Mouse (Mus musculus) forebrain, embryonic 15.5 days (tissue): ENCODE results near the gene Odf3. TPM values are rescaled to one million over a fixed set of nuclear protein-coding genes. Genes with fewer than 3 reads are reported as not detected.

ENCODE experiments used
- ATAC-seq: fragments of 200-750 bp; cut with Nextera tagmentation; replicated peaks from 2 replicates; pipeline ENCODE4 v1.8.0; 2017; ENCODE audit warnings: mild to moderate bottlenecking, moderate TSS enrichment, moderate library complexity
- H3K27ac ChIP-seq: fragments of 300-500 bp; sonication (generic); replicated peaks from 2 replicates; pipeline ENCODE4 v1.5.1; 2015; ENCODE audit warnings: mild to moderate bottlenecking, inconsistent platforms
- H3K27me3 ChIP-seq: fragments of 300-500 bp; sonication (generic); 2 replicates; pipeline ENCODE4 v1.6.1; 2015; ENCODE audit warnings: inconsistent platforms
- H3K36me3 ChIP-seq: fragments of 300-500 bp; sonication (generic); 2 replicates; pipeline ENCODE4 v1.6.1; 2015; ENCODE audit warnings: mild to moderate bottlenecking, inconsistent platforms
- H3K4me1 ChIP-seq: fragments of 300-500 bp; sonication (generic); 2 replicates; pipeline ENCODE4 v1.6.1; 2015; ENCODE audit warnings: inconsistent platforms
- H3K4me2 ChIP-seq: fragments of 300-500 bp; sonication (generic); replicated peaks from 2 replicates; pipeline ENCODE4 v1.6.1; 2015; ENCODE audit warnings: mild to moderate bottlenecking, inconsistent platforms
- H3K4me3 ChIP-seq: fragments of 300-500 bp; sonication (generic); 2 replicates; pipeline ENCODE4 v1.5.1; 2015; ENCODE audit warnings: mild to moderate bottlenecking, inconsistent platforms
- H3K9ac ChIP-seq: fragments of 300-500 bp; sonication (generic); replicated peaks from 2 replicates; pipeline ENCODE4 v1.6.1; 2015; ENCODE audit warnings: mild to moderate bottlenecking, inconsistent platforms
- H3K9me3 ChIP-seq: fragments of 300-500 bp; sonication (generic); 2 replicates; pipeline ENCODE4 v1.6.1; 2016; ENCODE audit warnings: inconsistent platforms
- WGBS: fragments of 180-500 bp; shearing (Covaris S2); methylation state at CpG from one replicate; pipeline ENCODE4 v1.1.7; 2015; ENCODE audit warnings: mixed read lengths; 5-methylcytosine and 5-hydroxymethylcytosine counted together
- polyA plus RNA-seq: library from polyadenylated mRNA; unstranded; fragments of >200 nt; fragmentation: Nextera tagmentation; extraction: Ambion mirVana; gene quantifications from 2 replicates; pipeline ENCODE4 v1.2.1, GENCODE M21; 2015

Odf3 gene
- polyA plus RNA-seq, 1 experiment from 2014 or later: 0.10 TPM

GRCm38 (mm10) chr7:140846676-140847075 is 929 bp upstream of the Odf3 start:
- Histone ChIP-seq H3K4me2 (no peak overlapping the region), H3K9ac (no peak overlapping the region), H3K36me3 (peaks cover 3% of the 10 kb centered on the region; the same call in 1 of the 2 replicates), H3K4me3 (no peak overlapping the region), H3K27me3 (peaks cover 3% of the 10 kb centered on the region; the same call in 1 of the 2 replicates), H3K4me1 (peaks cover 3% of the 10 kb centered on the region; the same call in 1 of the 2 replicates), H3K9me3 (no peaks in the 10 kb centered on the region), H3K27ac (no peak overlapping the region)
- no peak for ATAC-seq
- WGBS: 84% methylated on average over 10 of the region's 10 CpGs

GRCm38 (mm10) chr7:140848591-140848990 is 986 bp downstream of the Odf3 start:
- 89% methylated on average over 10 of the region's 10 CpGs for WGBS
- no peaks in the 10 kb centered on the region; the same call in 1 of the 2 replicates for H3K27me3 ChIP-seq
- peaks cover 3% of the 10 kb centered on the region; the same call in 1 of the 2 replicates for H3K4me1 ChIP-seq
- no peak overlapping the region for H3K4me3 ChIP-seq
- H3K4me2 ChIP-seq: no peak overlapping the region
- no peak overlapping the region for H3K9ac ChIP-seq
- no peaks in the 10 kb centered on the region for H3K9me3 ChIP-seq
- ATAC-seq: no peak
- H3K27ac ChIP-seq: no peak overlapping the region
- peaks cover 20% of the 10 kb centered on the region for H3K36me3 ChIP-seq

GRCm38 (mm10) chr7:140851916-140852315 is 4.3 kb downstream of the Odf3 start:
- Histone ChIP-seq H3K4me1 (peaks cover 13% of the 10 kb centered on the region), H3K27me3 (no peaks in the 10 kb centered on the region), H3K36me3 (peaks cover 27% of the 10 kb centered on the region), H3K9ac (no peak overlapping the region), H3K27ac (no peak overlapping the region), H3K4me2 (no peak overlapping the region), H3K4me3 (no peak overlapping the region), H3K9me3 (no peaks in the 10 kb centered on the region)
- WGBS: 93% methylated on average over 4 of the region's 4 CpGs
- ATAC-seq: no peak

GRCm38 (mm10) chr7:140853386-140853785 is 5.8 kb downstream of the Odf3 start:
- Histone ChIP-seq H3K36me3 (peaks cover 27% of the 10 kb centered on the region), H3K27ac (no peak overlapping the region), H3K9ac (no peak overlapping the region), H3K27me3 (no peaks in the 10 kb centered on the region), H3K4me2 (no peak overlapping the region), H3K4me3 (no peak overlapping the region), H3K9me3 (no peaks in the 10 kb centered on the region), H3K4me1 (peaks cover 18% of the 10 kb centered on the region)
- ATAC-seq: no peak
- WGBS: 84% methylated on average over 9 of the region's 9 CpGs

- 93% methylated on average over 18 of the region's 18 CpGs for WGBS
- Histone ChIP-seq H3K9ac (no peak overlapping the region), H3K36me3 (peaks cover 29% of the 10 kb centered on the region), H3K9me3 (no peaks in the 10 kb centered on the region), H3K4me3 (no peak overlapping the region), H3K4me1 (peaks cover 29% of the 10 kb centered on the region), H3K27me3 (no peaks in the 10 kb centered on the region), H3K27ac (no peak overlapping the region), H3K4me2 (no peak overlapping the region)
- no peak for ATAC-seq
Observed at GRCm38 (mm10) chr7:140854483-140854882, 6.9 kb downstream of the Odf3 start.

DNA sequence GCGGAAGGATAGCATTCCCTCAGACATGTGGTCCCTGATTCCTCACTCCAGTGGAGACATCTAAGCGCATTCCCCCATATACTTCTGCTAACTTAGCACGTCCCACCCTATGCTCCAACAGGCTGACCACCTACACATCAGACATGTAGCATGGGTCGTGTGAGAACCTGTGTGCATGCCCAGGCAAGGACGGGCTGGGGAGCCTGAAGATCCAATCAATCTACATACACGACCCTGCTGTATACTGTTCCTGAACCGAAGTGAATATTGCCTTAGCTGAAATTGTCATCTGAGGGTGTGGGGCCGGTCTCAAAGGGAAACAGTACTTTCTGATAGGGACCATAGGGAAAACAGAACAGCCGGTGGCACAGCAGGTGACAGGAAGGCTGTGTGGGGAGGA is 7.6 kb downstream of the Odf3 start:
- peak overlapping the region; percentile 78 for H3K9ac ChIP-seq
- H3K4me2 ChIP-seq: peak overlapping the region; percentile 86
- H3K4me3 ChIP-seq: peak overlapping the region; percentile 68
- peaks cover 32% of the 10 kb centered on the region for H3K4me1 ChIP-seq
- no peaks in the 10 kb centered on the region for H3K27me3 ChIP-seq
- no peak overlapping the region for H3K27ac ChIP-seq
- 79% methylated on average over 9 of the region's 9 CpGs for WGBS
- ATAC-seq: no peak
- no peaks in the 10 kb centered on the region for H3K9me3 ChIP-seq
- peaks cover 32% of the 10 kb centered on the region for H3K36me3 ChIP-seq

GRCm38 (mm10) chr7:140855860-140856784 is 8.5 kb downstream of the Odf3 start, which contains the start of gene Gm45785:
Gene Gm45785, minus strand, starts transcription at chr7:140856331.
- peaks cover 38% of the 10 kb centered on the region for H3K36me3 ChIP-seq
- WGBS: 2% methylated on average over 51 of the region's 51 CpGs
- H3K4me2 ChIP-seq: peak within 1 kb of the TSS; percentile 86
- H3K9ac ChIP-seq: peak within 1 kb of the TSS; percentile 78
- no peaks in the 10 kb centered on the region for H3K9me3 ChIP-seq
- H3K4me1 ChIP-seq: peaks cover 32% of the 10 kb centered on the region
- H3K27ac ChIP-seq: peak within 1 kb of the TSS; percentile 92
- H3K27me3 ChIP-seq: no peaks in the 10 kb centered on the region
- ATAC-seq: peak; percentile 75
- H3K4me3 ChIP-seq: peak within 1 kb of the TSS; percentile 68

DNA sequence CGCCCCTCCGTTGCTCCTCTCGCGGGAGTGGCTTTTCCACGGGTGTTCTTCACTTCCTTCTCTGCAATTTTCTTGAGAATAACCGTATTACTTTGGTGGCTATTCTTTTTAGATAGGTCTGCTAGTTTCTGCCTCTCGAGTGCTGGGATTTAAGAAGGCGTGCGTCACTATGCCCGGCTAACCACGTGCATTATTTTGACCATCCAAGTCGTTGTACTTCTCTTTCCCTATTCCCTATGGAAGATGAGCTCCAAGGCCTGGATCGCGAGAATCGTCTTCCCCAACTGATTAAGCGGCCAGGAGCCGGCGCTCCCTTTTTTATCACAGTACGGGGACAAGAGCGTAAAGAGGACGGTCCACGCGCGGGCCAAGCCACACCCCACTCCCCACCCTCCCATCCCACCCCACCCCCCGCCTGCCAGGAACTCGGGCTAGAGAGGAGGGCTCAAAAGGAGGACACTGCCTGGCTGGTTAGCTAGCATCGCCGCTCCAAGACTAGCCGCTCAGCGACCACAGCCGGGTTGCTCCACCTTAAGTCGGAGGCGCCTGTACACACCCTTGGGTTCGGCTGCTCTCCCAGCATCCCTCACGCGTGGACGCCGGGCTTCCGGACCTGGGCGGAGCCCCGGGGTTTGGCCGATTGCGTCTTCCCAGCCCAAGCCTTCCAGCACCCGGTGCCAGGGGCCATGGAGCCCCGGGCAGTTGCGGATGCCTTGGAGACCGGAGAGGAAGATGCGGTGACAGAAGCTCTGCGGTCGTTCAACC is 9.4 kb downstream of the Odf3 start, which contains the start of gene Ric8a:
Ric8a (plus strand) TSS at position 173 of the 765 bp plus-strand sequence.
- H3K4me3 ChIP-seq: peak within 1 kb of the TSS; percentile 68
- peak within 1 kb of the TSS; percentile 78 for H3K9ac ChIP-seq
- peaks cover 39% of the 10 kb centered on the region for H3K36me3 ChIP-seq
- ATAC-seq: peak; percentile 81
- no peaks in the 10 kb centered on the region for H3K27me3 ChIP-seq
- WGBS: under 1% methylated on average over 50 of the region's 50 CpGs
- H3K4me2 ChIP-seq: peak within 1 kb of the TSS; percentile 86
- peak within 1 kb of the TSS; percentile 92 for H3K27ac ChIP-seq
- no peaks in the 10 kb centered on the region for H3K9me3 ChIP-seq
- peaks cover 32% of the 10 kb centered on the region for H3K4me1 ChIP-seq

GRCm38 (mm10) chr7:140857550-140858505 is 10.2 kb downstream of the Odf3 start, which contains the start of gene Bet1l:
Gene Bet1l, minus strand, starts transcription at chr7:140857577.
- WGBS: 37% methylated on average over 40 of the region's 40 CpGs
- peak; percentile 57 for ATAC-seq
- Histone ChIP-seq H3K9me3 (no peaks in the 10 kb centered on the region), H3K36me3 (peaks cover 42% of the 10 kb centered on the region), H3K27ac (peak within 1 kb of the TSS; percentile 92), H3K4me1 (peaks cover 32% of the 10 kb centered on the region), H3K9ac (peak within 1 kb of the TSS; percentile 78), H3K4me3 (peak within 1 kb of the TSS; percentile 68), H3K27me3 (no peaks in the 10 kb centered on the region), H3K4me2 (peak within 1 kb of the TSS; percentile 86)

DNA sequence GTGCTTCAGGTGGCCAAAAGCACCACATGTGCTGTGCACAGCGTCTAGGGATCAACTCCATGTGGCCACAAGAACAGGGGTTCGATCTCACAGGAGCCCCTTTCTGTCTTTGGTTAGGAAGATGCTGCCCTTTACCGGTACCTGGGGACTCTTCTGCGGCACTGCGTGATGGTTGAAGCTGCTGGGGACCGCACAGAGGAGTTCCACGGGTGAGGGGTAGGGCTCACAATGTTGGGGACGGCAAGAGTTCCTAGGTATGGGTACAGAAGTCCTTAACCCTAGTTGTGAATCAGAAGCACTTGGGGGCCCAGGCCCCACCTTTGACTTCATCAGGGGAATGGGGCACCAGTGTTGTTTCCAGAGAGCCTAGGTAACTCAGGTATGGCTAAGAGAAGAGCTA is 11.1 kb downstream of the Odf3 start:
- H3K36me3 ChIP-seq: peaks cover 41% of the 10 kb centered on the region

GRCm38 (mm10) chr7:140859997-140860396 is 12.4 kb downstream of the Odf3 start:
- Histone ChIP-seq H3K36me3 (peaks cover 41% of the 10 kb centered on the region), H3K27ac (no peak overlapping the region), H3K27me3 (no peaks in the 10 kb centered on the region), H3K4me1 (peaks cover 30% of the 10 kb centered on the region), H3K9ac (no peak overlapping the region), H3K4me3 (no peak overlapping the region), H3K9me3 (no peaks in the 10 kb centered on the region), H3K4me2 (no peak overlapping the region)
- ATAC-seq: no peak
- WGBS: 78% methylated on average over 6 of the region's 6 CpGs

More for the DNA sequence above, 11.1 kb downstream of the Odf3 start:
- Histone ChIP-seq H3K4me1 (peaks cover 32% of the 10 kb centered on the region), H3K4me3 (peak overlapping the region; percentile 68), H3K27ac (no peak overlapping the region), H3K9ac (peak overlapping the region; percentile 78; the same call in 1 of the 2 replicates), H3K27me3 (no peaks in the 10 kb centered on the region), H3K4me2 (peak overlapping the region; percentile 86), H3K9me3 (no peaks in the 10 kb centered on the region)
- no peak for ATAC-seq
- WGBS: 96% methylated on average over 8 of the region's 8 CpGs
